29 mouse cellular contexts compared by ENCODE assay signal in the genomic region with DNA sequence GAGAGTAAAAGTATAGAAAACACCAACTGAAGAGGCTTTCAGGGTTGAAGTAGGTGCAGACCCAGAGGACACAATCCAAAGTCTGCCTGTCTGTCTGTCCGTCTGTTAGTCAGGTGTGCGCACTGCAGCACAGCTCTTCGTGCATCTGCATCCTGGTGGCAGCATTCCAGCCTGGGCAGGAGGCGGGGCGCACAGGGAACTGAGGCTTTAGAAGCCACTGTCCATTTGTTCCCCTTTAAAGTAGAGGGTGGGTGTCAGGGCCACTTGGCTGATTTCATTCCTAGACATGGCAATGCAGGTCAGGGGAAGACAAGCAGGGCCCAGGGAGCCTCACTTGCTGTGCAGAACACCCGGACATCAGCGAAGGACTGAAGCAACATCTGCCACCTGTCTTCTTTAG. TPM values are rescaled to one million over a fixed set of nuclear protein-coding genes. Genes with fewer than 3 reads are reported as not detected.
"Had no signal": no experiment of that assay in that cellular context is flagged by ENCODE, and none has a peak within 500 bp of the region (broad histone marks: within the 10 kb centered on the region; RNA-seq: fewer than 3 reads in every experiment).

No protein-coding gene starts in this region.

- H3K27ac ChIP-seq: heart, embryonic 13.5 days; heart, embryonic 15.5 days; hindbrain, embryonic 10.5 days; hindbrain, embryonic 12.5 days; hindbrain, embryonic 13.5 days; hindbrain, embryonic 14.5 days; hindbrain, embryonic 15.5 days; hindbrain, postnatal 0 days; intestine, embryonic 15.5 days; kidney, embryonic 15.5 days; kidney, postnatal 0 days; layer of hippocampus, adult 2 months; left cerebral cortex, adult 2 months had no signal

- H3K9me3 ChIP-seq: heart, embryonic 12.5 days; heart, embryonic 13.5 days; heart, embryonic 15.5 days; hindbrain, embryonic 10.5 days; hindbrain, embryonic 12.5 days; hindbrain, embryonic 13.5 days; hindbrain, embryonic 15.5 days; intestine, embryonic 15.5 days; kidney, embryonic 15.5 days had no signal

- H3K27me3 ChIP-seq: heart, embryonic 12.5 days; heart, embryonic 13.5 days; heart, embryonic 15.5 days; hindbrain, embryonic 12.5 days; hindbrain, embryonic 13.5 days; hindbrain, embryonic 15.5 days; intestine, embryonic 15.5 days; kidney, embryonic 15.5 days had no signal

- H3K4me1 ChIP-seq: heart, embryonic 12.5 days; heart, embryonic 13.5 days; heart, embryonic 15.5 days; hindbrain, embryonic 10.5 days; hindbrain, embryonic 12.5 days; hindbrain, embryonic 13.5 days; hindbrain, embryonic 15.5 days; intestine, embryonic 15.5 days; kidney, embryonic 15.5 days had no signal

- DNase-seq: heart, postnatal 14 days; heart, postnatal 4 days; kidney, adult 11 months; kidney, adult 18-20 months; kidney, adult 2 months; kidney, adult 8-10 months; kidney, adult 9 months; kidney, postnatal 10 days; kidney, postnatal 14 days; kidney, postnatal 25 days; kidney, postnatal 36 days; kidney, postnatal 4 days; layer of hippocampus, adult 9-11 months; layer of hippocampus, postnatal 36 days had no signal

- H3K4me3 ChIP-seq: heart, embryonic 12.5 days; heart, embryonic 13.5 days; heart, embryonic 15.5 days; hindbrain, embryonic 10.5 days; hindbrain, embryonic 12.5 days; hindbrain, embryonic 13.5 days; hindbrain, embryonic 15.5 days; intestine, embryonic 15.5 days; kidney, embryonic 15.5 days; layer of hippocampus, adult 2 months; left cerebral cortex, adult 2 months had no signal

RNA-seq across cellular contexts. Expression of a gene that starts 30.6 kb away (rescaled TPM):
- total RNA-seq: hematopoietic stem cell, adult 5-6 weeks; layer of hippocampus, postnatal 36 days had no signal
